Mouse (Mus musculus): ENCODE data around the gene Tenm4. TPM values are rescaled to one million over a fixed set of nuclear protein-coding genes. Genes with fewer than 3 reads are reported as not detected.

Gene Tenm4
- total and polyA plus RNA-seq, 3 experiments = 0.03 to 0.26 (median 0.04) TPM

- Histone ChIP-seq H3K27ac (ENCODE audit: insufficient read depth, low read depth) (no peak overlapping the region), H3K9ac (ENCODE audit: insufficient read depth, low read depth) (no peak overlapping the region), H3K4me2 (ENCODE audit: insufficient read depth, low read depth, poor library complexity, severe bottlenecking) (no peak overlapping the region), H3K9me3 (replicated peaks; ENCODE audit: low read length) (no peaks in the 10 kb centered on the region), H3K36me3 (replicated peaks in 1 of 2; ENCODE audit: control insufficient read depth in 1 of 2, insufficient read depth in 1 of 2, low read length in 1 of 2) (no peaks in the 10 kb centered on the region), H3K4me3 (replicated peaks in 1 of 3; ENCODE audit: low read depth in 2 of 3, low read length in 2 of 3, poor library complexity in 1 of 3) (no peak overlapping the region), H3K27me3 (replicated peaks) (no peaks in the 10 kb centered on the region), H3K79me2 (replicated peaks; ENCODE audit: control insufficient read depth, extremely low read depth, insufficient read depth, poor library complexity, severe bottlenecking) (no peaks in the 10 kb centered on the region), H3K4me1 (ENCODE audit: control insufficient read depth in 1 of 2, insufficient read depth in 2 of 2) (no peaks in the 10 kb centered on the region)
- no peak for DNase-seq (ENCODE audit: extremely low read depth)
- no peak for TF ChIP-seq MAZ (IDR thresholded peaks at IDR 0.05; ENCODE audit: low read depth, low read length)
- no peak for TF ChIP-seq MYC (IDR thresholded peaks at IDR 0.05; ENCODE audit: low read depth, low read length)
- no peak for TF ChIP-seq ZKSCAN1 (IDR thresholded peaks at IDR 0.05; ENCODE audit: borderline replicate concordance, low read depth, low read length)
- TF ChIP-seq ZMIZ1 (IDR thresholded peaks at IDR 0.05; ENCODE audit: low read depth, low read length) = no peak
- no peak for TF ChIP-seq CHD2 (IDR thresholded peaks at IDR 0.05; ENCODE audit: low read length)
- TF ChIP-seq CTCF (conservative IDR thresholded peaks at IDR 0.05 in 1 of 2, IDR thresholded peaks at IDR 0.05 in 1 of 2; ENCODE audit: low read depth in 2 of 2, low read length in 2 of 2) = no peak
- TF ChIP-seq NRF1 (IDR thresholded peaks at IDR 0.05; ENCODE audit: low read depth, low read length) = no peak
- TF ChIP-seq ELF1 (IDR thresholded peaks at IDR 0.05; ENCODE audit: low read depth, low read length) = no peak
- no peak for TF ChIP-seq IRF4 (IDR thresholded peaks at IDR 0.05; ENCODE audit: low read depth, low read length)
- no peak for TF ChIP-seq PAX5 (IDR thresholded peaks at IDR 0.05; ENCODE audit: low read length)
- no peak for TF ChIP-seq ETS1 (conservative IDR thresholded peaks at IDR 0.05; ENCODE audit: low read depth, low read length)
- TF ChIP-seq E2F4 (IDR thresholded peaks at IDR 0.05; ENCODE audit: insufficient replicate concordance, low read depth, low read length) = no peak
- no peak for TF ChIP-seq MAFK (IDR thresholded peaks at IDR 0.05; ENCODE audit: insufficient replicate concordance, low read length)
- no peak for TF ChIP-seq TBP (conservative IDR thresholded peaks at IDR 0.05; ENCODE audit: low read depth, low read length)
- no peak for TF ChIP-seq NELFE (IDR thresholded peaks at IDR 0.05; ENCODE audit: low read depth, low read length)
- TF ChIP-seq SIN3A (IDR thresholded peaks at IDR 0.05; ENCODE audit: low read length) = no peak
- in situ Hi-C loops (cut with MboI; ENCODE audit: low pct_ligation_motif_present, low pct_unique_long_range_greater_than_20kb, low sequenced_read_pairs) (no loop called here), dilution Hi-C loops (cut with MboI; ENCODE audit: extremely low pct_ligation_motif_present, extremely low pct_unique_long_range_greater_than_20kb, low sequenced_read_pairs) (no loop called here)
Measured at GRCm38 (mm10) chr7:96777938-96778600, 607.0 kb downstream of the Tenm4 start.

GRCm38 (mm10) chr7:96778601-96778969, 607.5 kb downstream of the Tenm4 start:
- Histone ChIP-seq H3K27ac (ENCODE audit: insufficient read depth, low read depth) (no peak overlapping the region), H3K36me3 (replicated peaks in 1 of 2; ENCODE audit: control insufficient read depth in 1 of 2, insufficient read depth in 1 of 2, low read length in 1 of 2) (no peaks in the 10 kb centered on the region), H3K4me3 (replicated peaks in 1 of 3; ENCODE audit: low read depth in 2 of 3, low read length in 2 of 3, poor library complexity in 1 of 3) (no peak overlapping the region), H3K9ac (ENCODE audit: insufficient read depth, low read depth) (no peak overlapping the region), H3K4me1 (ENCODE audit: control insufficient read depth in 1 of 2, insufficient read depth in 2 of 2) (no peaks in the 10 kb centered on the region), H3K79me2 (replicated peaks; ENCODE audit: control insufficient read depth, extremely low read depth, insufficient read depth, poor library complexity, severe bottlenecking) (no peaks in the 10 kb centered on the region), H3K27me3 (replicated peaks) (no peaks in the 10 kb centered on the region), H3K9me3 (replicated peaks; ENCODE audit: low read length) (no peaks in the 10 kb centered on the region), H3K4me2 (ENCODE audit: insufficient read depth, low read depth, poor library complexity, severe bottlenecking) (no peak overlapping the region)
- DNase-seq (ENCODE audit: extremely low read depth) = peak; percentile 55
- dilution Hi-C loops (cut with MboI; ENCODE audit: extremely low pct_ligation_motif_present, extremely low pct_unique_long_range_greater_than_20kb, low sequenced_read_pairs) (no loop called here), in situ Hi-C loops (cut with MboI; ENCODE audit: low pct_ligation_motif_present, low pct_unique_long_range_greater_than_20kb, low sequenced_read_pairs) (no loop called here)
- TF ChIP-seq E2F4 (IDR thresholded peaks at IDR 0.05; ENCODE audit: insufficient replicate concordance, low read depth, low read length) = no peak
- TF ChIP-seq RAD21 (IDR thresholded peaks at IDR 0.05; ENCODE audit: low read depth, low read length) = peak; percentile 91
- TF ChIP-seq BHLHE40 (IDR thresholded peaks at IDR 0.05; ENCODE audit: low read depth, low read length) = no peak
- peak; percentile 83 for TF ChIP-seq ZC3H11A (IDR thresholded peaks at IDR 0.05; ENCODE audit: low read depth, low read length)
- no peak for TF ChIP-seq GABPA (IDR thresholded peaks at IDR 0.05; ENCODE audit: insufficient replicate concordance, low read depth, low read length)
- TF ChIP-seq CTCF (conservative IDR thresholded peaks at IDR 0.05 in 1 of 2, IDR thresholded peaks at IDR 0.05 in 1 of 2; ENCODE audit: low read depth in 2 of 2, low read length in 2 of 2) = peak; percentile 45 to 92; a peak in 3 of 4 replicates
- TF ChIP-seq SMC3 (IDR thresholded peaks at IDR 0.05; ENCODE audit: low read depth, low read length) = peak; percentile 98

Data from CH12.LX (cell line).